Mouse (Mus musculus): Measurements from ENCODE around the gene Slc25a5. TPM values are rescaled to one million over a fixed set of nuclear protein-coding genes. Genes with fewer than 3 reads are reported as not detected.
"Not testable (repeated sequence)": the region's sequence is repeated elsewhere in the genome, so short reads cannot be mapped to it uniquely, and the experiment has no call there.

Gene Slc25a5
- polyA plus RNA-seq, 1 experiment from 2014 or later: 628 TPM

GRCm38 (mm10) chrX:36789360-36789759 is 6.1 kb upstream of the Slc25a5 start:
- Histone ChIP-seq H3K36me3 (ENCODE audit: control insufficient read depth, insufficient read depth, low read length) (no peaks in the 10 kb centered on the region), H3K27ac (replicated peaks; ENCODE audit: low read depth, low read length) (no peak overlapping the region), H3K4me1 (ENCODE audit: control insufficient read depth, insufficient read depth, low read length) (no peaks in the 10 kb centered on the region), H3K27me3 (ENCODE audit: control insufficient read depth, insufficient read depth, low read length) (no peaks in the 10 kb centered on the region), H3K9ac (ENCODE audit: low read length) (no peak overlapping the region), H3K4me3 (ENCODE audit: low read depth, low read length) (no peak overlapping the region), H3K9me3 (ENCODE audit: control insufficient read depth, low read length) (no peaks in the 10 kb centered on the region), H3K4me2 (ENCODE audit: low read depth, severe bottlenecking) (no peak overlapping the region)
- WGBS: 56% methylated on average over 4 of the region's 4 CpGs
- no peak for ATAC-seq (ENCODE audit: insufficient number of reproducible peaks, low FRiP score, low TSS enrichment, low read depth)
- DNase-seq (ENCODE audit: low spot score): no peak

GRCm38 (mm10) chrX:36794571-36794970 is 880 bp upstream of the Slc25a5 start:
- Histone ChIP-seq H3K4me1 (ENCODE audit: control insufficient read depth, insufficient read depth, low read length) (no peaks in the 10 kb centered on the region), H3K9me3 (ENCODE audit: control insufficient read depth, low read length) (no peaks in the 10 kb centered on the region), H3K27me3 (ENCODE audit: control insufficient read depth, insufficient read depth, low read length) (no peaks in the 10 kb centered on the region), H3K27ac (replicated peaks; ENCODE audit: low read depth, low read length) (no peak overlapping the region), H3K4me3 (ENCODE audit: low read depth, low read length) (no peak overlapping the region), H3K9ac (ENCODE audit: low read length) (no peak overlapping the region), H3K36me3 (ENCODE audit: control insufficient read depth, insufficient read depth, low read length) (no peaks in the 10 kb centered on the region), H3K4me2 (ENCODE audit: low read depth, severe bottlenecking) (no peak overlapping the region)
- no peak for DNase-seq (ENCODE audit: low spot score)
- WGBS: 67% methylated on average over 5 of the region's 5 CpGs
- no peak for ATAC-seq (ENCODE audit: insufficient number of reproducible peaks, low FRiP score, low TSS enrichment, low read depth)

- Histone ChIP-seq H3K36me3 (ENCODE audit: control insufficient read depth, insufficient read depth, low read length) (no peaks in the 10 kb centered on the region), H3K4me3 (ENCODE audit: low read depth, low read length) (peak overlapping the region; percentile 54), H3K27me3 (ENCODE audit: control insufficient read depth, insufficient read depth, low read length) (no peaks in the 10 kb centered on the region), H3K4me1 (ENCODE audit: control insufficient read depth, insufficient read depth, low read length) (no peaks in the 10 kb centered on the region), H3K9ac (ENCODE audit: low read length) (peak overlapping the region; percentile 67), H3K9me3 (ENCODE audit: control insufficient read depth, low read length) (no peaks in the 10 kb centered on the region), H3K4me2 (ENCODE audit: low read depth, severe bottlenecking) (peak overlapping the region; percentile 46), H3K27ac (replicated peaks; ENCODE audit: low read depth, low read length) (peak overlapping the region; percentile 72; the same call in 1 of the 2 replicates)
- peak; percentile 77 for ATAC-seq (ENCODE audit: insufficient number of reproducible peaks, low FRiP score, low TSS enrichment, low read depth)
- peak; percentile 84 for DNase-seq (ENCODE audit: low spot score)
- 17% methylated on average over 38 of the region's 41 CpGs for WGBS
These were observed 721 bp downstream of the Slc25a5 start for GRCm38 (mm10) chrX:36796163-36796581.

GRCm38 (mm10) chrX:36796734-36797133 is 1.3 kb downstream of the Slc25a5 start:
- not testable (repeated sequence) for H3K9me3 ChIP-seq (ENCODE audit: control insufficient read depth, low read length); H3K4me1 ChIP-seq (ENCODE audit: control insufficient read depth, insufficient read depth, low read length); H3K9ac ChIP-seq (ENCODE audit: low read length); H3K27ac ChIP-seq (replicated peaks; ENCODE audit: low read depth, low read length); DNase-seq (ENCODE audit: low spot score); H3K27me3 ChIP-seq (ENCODE audit: control insufficient read depth, insufficient read depth, low read length); ATAC-seq (ENCODE audit: insufficient number of reproducible peaks, low FRiP score, low TSS enrichment, low read depth); H3K36me3 ChIP-seq (ENCODE audit: control insufficient read depth, insufficient read depth, low read length)
- H3K4me2 ChIP-seq (ENCODE audit: low read depth, severe bottlenecking): peak overlapping the region; percentile 46; the same call in 1 of the 2 replicates
- 74% methylated on average over 8 of the region's 8 CpGs for WGBS
- peak overlapping the region; percentile 54 for H3K4me3 ChIP-seq (ENCODE audit: low read depth, low read length)

- H3K27ac ChIP-seq (replicated peaks; ENCODE audit: low read depth, low read length): no peak overlapping the region
- H3K36me3 ChIP-seq (ENCODE audit: control insufficient read depth, insufficient read depth, low read length): no peaks in the 10 kb centered on the region
- no peak for ATAC-seq (ENCODE audit: insufficient number of reproducible peaks, low FRiP score, low TSS enrichment, low read depth)
- H3K9ac ChIP-seq (ENCODE audit: low read length): no peak overlapping the region
- no peaks in the 10 kb centered on the region for H3K27me3 ChIP-seq (ENCODE audit: control insufficient read depth, insufficient read depth, low read length)
- H3K4me2 ChIP-seq (ENCODE audit: low read depth, severe bottlenecking): no peak overlapping the region
- H3K9me3 ChIP-seq (ENCODE audit: control insufficient read depth, low read length): no peaks in the 10 kb centered on the region
- no peaks in the 10 kb centered on the region for H3K4me1 ChIP-seq (ENCODE audit: control insufficient read depth, insufficient read depth, low read length)
- 51% methylated on average over 6 of the region's 6 CpGs for WGBS
- H3K4me3 ChIP-seq (ENCODE audit: low read depth, low read length): no peak overlapping the region
- no peak for DNase-seq (ENCODE audit: low spot score)
These were observed 3.9 kb downstream of the Slc25a5 start for GRCm38 (mm10) chrX:36799131-36799879.

GRCm38 (mm10) chrX:36803189-36803588 is 7.7 kb downstream of the Slc25a5 start:
- no peak for ATAC-seq (ENCODE audit: insufficient number of reproducible peaks, low FRiP score, low TSS enrichment, low read depth)

GRCm38 (mm10) chrX:36804196-36804595 is 8.7 kb downstream of the Slc25a5 start:
- Histone ChIP-seq H3K4me1 (ENCODE audit: control insufficient read depth, insufficient read depth, low read length) (no peaks in the 10 kb centered on the region), H3K27me3 (ENCODE audit: control insufficient read depth, insufficient read depth, low read length) (no peaks in the 10 kb centered on the region), H3K9ac (ENCODE audit: low read length) (no peak overlapping the region), H3K4me3 (ENCODE audit: low read depth, low read length) (no peak overlapping the region), H3K4me2 (ENCODE audit: low read depth, severe bottlenecking) (no peak overlapping the region), H3K36me3 (ENCODE audit: control insufficient read depth, insufficient read depth, low read length) (no peaks in the 10 kb centered on the region), H3K9me3 (ENCODE audit: control insufficient read depth, low read length) (no peaks in the 10 kb centered on the region), H3K27ac (replicated peaks; ENCODE audit: low read depth, low read length) (no peak overlapping the region)
- DNase-seq (ENCODE audit: low spot score): peak; percentile 31
- ATAC-seq (ENCODE audit: insufficient number of reproducible peaks, low FRiP score, low TSS enrichment, low read depth): no peak
- 47% methylated on average over 5 of the region's 5 CpGs for WGBS

More at GRCm38 (mm10) chrX:36803189-36803588, 7.7 kb downstream of the Slc25a5 start:
- no peaks in the 10 kb centered on the region for H3K36me3 ChIP-seq (ENCODE audit: control insufficient read depth, insufficient read depth, low read length)
- WGBS: 74% methylated on average over 5 of the region's 5 CpGs
- no peak overlapping the region for H3K9ac ChIP-seq (ENCODE audit: low read length)
- H3K9me3 ChIP-seq (ENCODE audit: control insufficient read depth, low read length): no peaks in the 10 kb centered on the region
- H3K4me1 ChIP-seq (ENCODE audit: control insufficient read depth, insufficient read depth, low read length): no peaks in the 10 kb centered on the region
- H3K27ac ChIP-seq (replicated peaks; ENCODE audit: low read depth, low read length): no peak overlapping the region
- H3K4me2 ChIP-seq (ENCODE audit: low read depth, severe bottlenecking): no peak overlapping the region
- no peak for DNase-seq (ENCODE audit: low spot score)
- no peak overlapping the region for H3K4me3 ChIP-seq (ENCODE audit: low read depth, low read length)
- no peaks in the 10 kb centered on the region for H3K27me3 ChIP-seq (ENCODE audit: control insufficient read depth, insufficient read depth, low read length)

- WGBS: 61% methylated on average over 5 of the region's 5 CpGs
- ATAC-seq (ENCODE audit: insufficient number of reproducible peaks, low FRiP score, low TSS enrichment, low read depth) (no peak), DNase-seq (ENCODE audit: low spot score) (no peak)
- H3K9me3 ChIP-seq (ENCODE audit: control insufficient read depth, low read length): no peaks in the 10 kb centered on the region
- no peak overlapping the region for H3K27ac ChIP-seq (replicated peaks; ENCODE audit: low read depth, low read length)
- H3K4me1 ChIP-seq (ENCODE audit: control insufficient read depth, insufficient read depth, low read length): no peaks in the 10 kb centered on the region
- H3K4me3 ChIP-seq (ENCODE audit: low read depth, low read length): no peak overlapping the region
- H3K27me3 ChIP-seq (ENCODE audit: control insufficient read depth, insufficient read depth, low read length): no peaks in the 10 kb centered on the region
- no peaks in the 10 kb centered on the region for H3K36me3 ChIP-seq (ENCODE audit: control insufficient read depth, insufficient read depth, low read length)
- H3K9ac ChIP-seq (ENCODE audit: low read length): no peak overlapping the region
- H3K4me2 ChIP-seq (ENCODE audit: low read depth, severe bottlenecking): no peak overlapping the region
These were observed 10.2 kb downstream of the Slc25a5 start for GRCm38 (mm10) chrX:36805466-36806235.
